Mouse (Mus musculus) MEL (cell line): ENCODE data around the gene D630039A03Rik.

Experiments
- CHD1 ChIP-seq: IDR thresholded peaks from 2 replicates; pipeline ENCODE4 v1.6.1; 2012; ENCODE audit warnings: low read depth, mild to moderate bottlenecking, inconsistent platforms, low read length, improper control_type of control experiment
- EP300 ChIP-seq, 2 experiments: IDR thresholded peaks; 2 replicates each; pipeline ENCODE4 v1.6.1; 2011; ENCODE audit warnings: improper control_type of control experiment in 2 of 2, low read length in 2 of 2, low read depth in 1 of 2, mild to moderate bottlenecking in 1 of 2
- ETS1 ChIP-seq: IDR thresholded peaks from 2 replicates; pipeline ENCODE4 v1.6.1; 2012; ENCODE audit warnings: low read depth, mild to moderate bottlenecking, inconsistent platforms, low read length, improper control_type of control experiment, moderate library complexity
- RAD21 ChIP-seq: IDR thresholded peaks from 2 replicates; pipeline ENCODE4 v1.6.1; 2011; ENCODE audit warnings: mild to moderate bottlenecking, low read depth, low read length, improper control_type of control experiment
- USF1 ChIP-seq: IDR thresholded peaks from 2 replicates; pipeline ENCODE4 v1.6.1; 2014; ENCODE audit warnings: low read depth, mild to moderate bottlenecking, inconsistent platforms, low read length, improper control_type of control experiment, moderate library complexity

GRCm38 (mm10) chr4:57885186-57885585, 30.9 kb downstream of the D630039A03Rik start:
- TF ChIP-seq USF1: no peak
- no peak for TF ChIP-seq CHD1
- no peak for TF ChIP-seq RAD21
- TF ChIP-seq ETS1: no peak
- TF ChIP-seq EP300 (IDR thresholded peaks at IDR 0.05; ENCODE audit: low read depth in 1 of 2, low read length in 2 of 2): no peak
